Mouse (Mus musculus) adrenal gland, postnatal 0 days (tissue): ENCODE measurements around the gene Pcolce2. TPM values are rescaled to one million over a fixed set of nuclear protein-coding genes. Genes with fewer than 3 reads are reported as not detected.

ENCODE experiments used
- polyA plus RNA-seq: library from polyadenylated mRNA; unstranded; fragments of >200 nt; fragmentation: Nextera tagmentation; extraction: Ambion mirVana; gene quantifications from 2 replicates; pipeline ENCODE4 v1.2.1, GENCODE M21; 2015

Pcolce2 gene
- 1.9 and 2.6 TPM in 2 replicates for polyA plus RNA-seq

DNA sequence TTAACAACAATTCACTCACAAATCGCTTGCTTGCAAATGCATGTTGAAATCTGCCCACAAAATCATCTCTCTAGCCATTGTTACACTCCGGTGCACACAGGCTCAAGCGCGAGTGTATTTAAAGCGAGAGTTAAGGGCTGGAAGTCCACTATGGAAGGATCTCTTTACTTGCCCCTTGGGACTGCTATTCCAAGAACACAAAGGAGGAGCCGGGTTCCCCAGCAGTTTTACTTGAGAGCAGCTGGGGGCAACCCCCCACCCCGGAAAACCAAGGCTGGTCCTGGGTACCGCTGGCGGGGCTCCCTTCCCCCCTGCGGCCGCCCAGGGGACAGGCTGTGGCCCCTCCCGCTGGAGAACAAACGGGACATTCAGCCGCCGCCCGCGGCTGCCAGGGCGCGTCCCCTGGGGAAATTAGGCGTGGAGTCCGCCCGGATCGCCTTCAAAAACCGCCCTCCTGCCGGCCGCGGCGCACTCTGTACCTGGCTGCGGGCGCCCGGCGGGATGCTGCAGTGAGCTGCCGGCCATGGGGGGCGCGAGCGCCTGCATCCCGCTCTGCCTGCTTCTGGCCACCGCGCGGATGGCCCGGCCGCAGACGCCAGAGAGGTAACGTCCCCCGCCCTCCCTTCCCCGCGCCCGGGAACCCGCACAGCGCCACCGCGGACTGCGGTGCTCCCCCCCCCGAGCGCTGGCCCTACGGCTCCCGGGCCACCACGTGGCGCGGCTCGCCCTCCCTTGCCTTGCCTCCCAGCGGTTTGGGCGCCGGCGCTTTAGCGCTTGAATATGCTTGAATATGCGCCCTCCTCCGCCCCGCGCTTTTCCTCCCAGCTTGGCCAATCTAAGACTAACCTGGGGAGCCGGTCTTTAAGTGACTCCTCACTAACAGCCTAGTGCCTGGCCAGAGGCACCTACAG, at the start of gene Pcolce2:
Gene Pcolce2, plus strand, starts transcription at position 331 of the 911 bp plus-strand sequence.

Other genes with a start within 250 kb of the Pcolce2 start
- gene Chst2, start 230.9 kb upstream of the Pcolce2 start, polyA plus RNA-seq, result 6.9 and 13.4 TPM in 2 replicates
- gene U2surp, start 125.6 kb upstream of the Pcolce2 start, polyA plus RNA-seq, result 78.7 and 97.3 TPM in 2 replicates
- gene Paqr9, start 77.9 kb upstream of the Pcolce2 start, polyA plus RNA-seq, result 2.1 and 2.4 TPM in 2 replicates
- gene Trpc1, start 112.8 kb downstream of the Pcolce2 start, polyA plus RNA-seq, result 1.8 and 2.0 TPM in 2 replicates
- 2.5 and 3.1 TPM in 2 replicates for gene Pls1, start 207.7 kb downstream of the Pcolce2 start, polyA plus RNA-seq
- gene Atr, start 220.0 kb downstream of the Pcolce2 start, polyA plus RNA-seq, result 4.7 and 9.9 TPM in 2 replicates